Mouse (Mus musculus): Measurements from ENCODE around the gene Anapc16.

DNA sequence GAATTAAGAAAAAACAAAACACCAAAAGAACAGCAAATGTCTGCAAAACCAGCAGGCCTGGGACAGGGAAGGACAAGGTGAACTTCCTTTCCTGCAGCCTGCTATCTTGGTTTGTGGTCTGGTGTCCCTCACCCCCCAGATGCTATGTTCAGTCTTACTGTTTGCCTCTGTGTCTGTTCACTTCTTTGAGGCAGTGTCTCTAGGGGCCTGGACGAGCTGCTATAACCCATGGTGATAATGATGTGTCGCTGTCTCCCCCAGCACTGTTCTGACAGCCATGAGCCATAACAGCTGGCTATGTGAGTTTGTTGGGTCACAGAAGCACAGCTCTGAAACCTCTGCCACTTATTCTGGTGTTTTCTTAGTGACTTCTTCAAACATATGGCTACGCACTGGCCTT, 28.1 kb downstream of the Anapc16 start:
- TF ChIP-seq CTCF (IDR thresholded peaks at IDR 0.05; ENCODE audit: extremely low read depth, insufficient read depth, insufficient read length, insufficient replicate concordance), result no peak
- TF ChIP-seq POLR2A (IDR thresholded peaks at IDR 0.05; ENCODE audit: low read depth, low read length), result no peak
